Mouse (Mus musculus) limb, embryonic 15.5 days (tissue): ENCODE measurements around the gene Topaz1. TPM values are rescaled to one million over a fixed set of nuclear protein-coding genes. Genes with fewer than 3 reads are reported as not detected.
A peak's percentile ranks its signal among the peaks of the same experiment; 100 is the strongest.

ENCODE experiments used
- ATAC-seq: fragments of 200-750 bp; cut with Nextera tagmentation; 2 replicates; pipeline ENCODE4 v1.8.0; 2017; ENCODE audit warnings: low read depth, moderate TSS enrichment; ENCODE audit not compliant: insufficient number of reproducible peaks, low FRiP score, low TSS enrichment
- H3K27ac ChIP-seq: fragments of 300-500 bp; sonication (generic); 2 replicates; pipeline ENCODE4 v1.5.1; 2015; ENCODE audit warnings: moderate library complexity, mild to moderate bottlenecking, inconsistent platforms
- H3K27me3 ChIP-seq: fragments of 300-500 bp; sonication (generic); 2 replicates; pipeline ENCODE4 v1.6.1; 2015; ENCODE audit warnings: inconsistent platforms
- H3K36me3 ChIP-seq: fragments of 300-500 bp; sonication (generic); 2 replicates; pipeline ENCODE4 v1.6.1; 2015; ENCODE audit warnings: inconsistent platforms
- H3K4me1 ChIP-seq: fragments of 300-500 bp; sonication (generic); 2 replicates; pipeline ENCODE4 v1.6.1; 2015; ENCODE audit warnings: inconsistent platforms
- H3K4me2 ChIP-seq: fragments of 300-500 bp; sonication (generic); 2 replicates; pipeline ENCODE4 v1.6.1; 2015; ENCODE audit warnings: mild to moderate bottlenecking, inconsistent platforms
- H3K4me3 ChIP-seq: fragments of 300-500 bp; sonication (generic); 2 replicates; pipeline ENCODE4 v1.5.1; 2015; ENCODE audit warnings: mild to moderate bottlenecking, inconsistent platforms
- H3K9ac ChIP-seq: fragments of 300-500 bp; sonication (generic); 2 replicates; pipeline ENCODE4 v1.6.1; 2015; ENCODE audit warnings: inconsistent platforms
- H3K9me3 ChIP-seq: fragments of 300-500 bp; sonication (generic); 2 replicates; pipeline ENCODE4 v1.6.1; 2016; ENCODE audit warnings: inconsistent platforms
- WGBS: fragments of 180-500 bp; shearing (Covaris S2); methylation state at CpG from one replicate; pipeline ENCODE4 v1.1.7; 2015; 5-methylcytosine and 5-hydroxymethylcytosine counted together
- polyA plus RNA-seq: library from polyadenylated mRNA; unstranded; fragments of >200 nt; fragmentation: Nextera tagmentation; extraction: Ambion mirVana; gene quantifications from 2 replicates; pipeline ENCODE4 v1.2.1, GENCODE M21; 2015

Topaz1 gene
- polyA plus RNA-seq, 1 experiment from 2014 or later, result not detected

DNA sequence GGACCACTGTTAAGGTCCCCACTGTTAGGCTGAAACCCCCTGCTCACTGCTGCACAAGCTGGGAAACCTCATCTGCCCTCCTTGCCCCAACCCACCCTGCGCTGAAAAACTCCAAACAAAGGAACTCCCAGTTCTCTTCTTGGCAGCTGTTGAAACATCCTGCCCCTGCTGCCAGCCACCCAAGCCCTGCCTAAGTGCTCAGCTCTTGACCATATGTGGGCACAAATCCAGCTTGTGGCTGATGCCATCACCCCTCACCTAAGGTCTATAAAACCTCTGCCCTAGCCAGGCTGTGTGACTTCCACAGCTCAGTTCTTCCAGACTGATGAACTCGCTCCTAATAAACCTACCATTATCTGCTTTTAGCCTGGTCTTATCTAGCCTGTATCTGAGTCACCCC is 11.1 kb upstream of the Topaz1 start:
- no peak overlapping the region; the same call in 1 of the 2 replicates for H3K27ac ChIP-seq
- H3K4me3 ChIP-seq, result no peak overlapping the region
- peak; percentile 24; the same call in 1 of the 2 replicates for ATAC-seq
- H3K4me1 ChIP-seq, result 0 out of 2 replicates have a peak, but pooled peaks cover 4% of the 10 kb centered on the region
- WGBS, result 59% methylated on average over 2 of the region's 2 CpGs
- no peaks in the 10 kb centered on the region for H3K9me3 ChIP-seq
- H3K36me3 ChIP-seq, result no peaks in the 10 kb centered on the region
- no peak overlapping the region for H3K4me2 ChIP-seq
- H3K9ac ChIP-seq, result no peak overlapping the region
- H3K27me3 ChIP-seq, result peaks cover 10% of the 10 kb centered on the region

DNA sequence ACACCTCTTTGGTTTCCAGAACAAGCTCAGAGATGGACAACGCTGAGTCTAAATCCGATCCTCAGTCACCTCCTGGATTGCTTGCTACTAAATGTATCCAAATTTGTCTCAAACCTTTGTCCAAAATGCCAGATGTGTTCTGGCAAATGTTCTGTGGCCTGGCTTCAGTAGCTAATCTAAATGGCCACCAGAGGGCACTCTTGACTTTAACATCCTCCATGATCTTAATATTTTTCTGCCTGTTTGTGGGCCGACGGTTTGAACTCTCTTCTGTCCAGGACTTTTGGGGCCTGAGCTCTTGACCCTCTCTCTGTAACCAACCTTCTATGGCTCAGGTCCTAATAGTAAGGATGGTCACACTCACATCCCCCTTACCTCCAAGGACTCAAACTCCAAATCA is 10.4 kb upstream of the Topaz1 start:
- Histone ChIP-seq H3K27me3 (peaks cover 10% of the 10 kb centered on the region), H3K9me3 (no peaks in the 10 kb centered on the region), H3K4me2 (no peak overlapping the region), H3K4me3 (no peak overlapping the region), H3K36me3 (no peaks in the 10 kb centered on the region), H3K27ac (no peak overlapping the region), H3K9ac (no peak overlapping the region), H3K4me1 (0 out of 2 replicates have a peak, but pooled peaks cover 4% of the 10 kb centered on the region)
- no peak for ATAC-seq
- 10% methylated on average over 4 of the region's 4 CpGs for WGBS

DNA sequence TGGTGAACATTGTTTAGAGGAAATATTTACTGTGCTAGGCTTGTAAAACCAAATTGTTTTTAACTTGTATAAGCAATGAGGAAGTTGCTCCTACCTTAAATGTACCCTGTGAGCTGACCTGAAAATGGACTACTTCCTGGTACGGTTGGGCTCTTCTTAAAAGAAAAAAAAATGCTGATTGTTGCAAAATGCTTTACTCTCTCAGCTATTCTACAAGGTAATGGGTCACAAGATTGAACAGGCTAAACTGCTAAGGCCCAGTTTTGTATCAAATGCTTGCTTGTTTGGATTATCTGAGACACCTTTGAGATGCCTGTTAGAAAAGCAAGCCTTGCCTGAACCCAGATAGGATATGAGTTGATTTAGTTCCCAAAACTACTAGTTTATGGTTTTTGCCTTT is 1.3 kb upstream of the Topaz1 start:
- 70% methylated on average over 1 of the region's 1 CpGs for WGBS
- H3K27me3 ChIP-seq, result no peaks in the 10 kb centered on the region
- no peaks in the 10 kb centered on the region for H3K9me3 ChIP-seq
- no peaks in the 10 kb centered on the region for H3K4me1 ChIP-seq
- no peak overlapping the region for H3K4me2 ChIP-seq
- H3K27ac ChIP-seq, result no peak overlapping the region
- no peak overlapping the region for H3K4me3 ChIP-seq
- no peaks in the 10 kb centered on the region for H3K36me3 ChIP-seq
- H3K9ac ChIP-seq, result no peak overlapping the region
- no peak for ATAC-seq

DNA sequence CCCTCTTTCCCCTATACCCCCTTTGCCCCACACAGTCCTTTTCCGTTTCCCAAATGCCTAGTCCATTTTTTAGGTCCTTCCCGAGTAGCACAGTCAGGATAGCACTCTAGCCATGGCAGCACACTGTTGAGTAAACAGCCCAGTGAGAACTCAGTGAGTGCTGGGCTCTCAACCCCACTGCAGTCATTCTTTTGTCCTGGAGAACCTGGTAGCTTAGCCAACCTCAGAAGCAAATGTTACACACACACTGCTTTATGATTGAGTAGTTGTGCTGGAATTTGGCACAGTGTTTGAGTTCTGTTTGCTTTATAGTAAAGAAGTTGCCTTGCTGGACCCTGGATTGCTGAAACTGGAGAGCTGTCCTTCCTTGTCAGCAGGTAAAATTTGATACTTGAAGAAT is 10.5 kb downstream of the Topaz1 start:
- 51% methylated on average over 2 of the region's 2 CpGs for WGBS
- H3K4me3 ChIP-seq, result no peak overlapping the region
- no peak for ATAC-seq

DNA sequence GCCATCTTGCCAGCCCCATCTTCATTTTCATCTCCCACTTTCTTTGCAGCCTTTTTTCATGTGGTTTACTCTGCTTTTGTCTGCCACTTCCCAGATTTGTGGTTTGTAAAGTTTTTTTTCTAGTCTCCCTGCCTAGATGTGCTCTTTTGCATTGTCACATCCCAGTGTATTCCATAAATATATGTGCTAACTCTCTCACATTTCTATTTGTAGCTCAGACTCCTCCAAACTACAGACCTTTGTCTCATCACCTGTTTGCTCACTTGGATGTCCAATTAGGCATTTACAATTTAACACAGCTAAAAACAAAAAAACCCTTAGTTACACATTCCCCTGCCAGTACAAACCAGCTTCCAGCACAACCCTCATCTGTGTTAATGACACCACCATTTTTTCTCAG is 13.0 kb downstream of the Topaz1 start:
- Histone ChIP-seq H3K4me1 (no peaks in the 10 kb centered on the region), H3K9me3 (no peaks in the 10 kb centered on the region), H3K27me3 (no peaks in the 10 kb centered on the region), H3K9ac (no peak overlapping the region), H3K27ac (no peak overlapping the region), H3K4me2 (no peak overlapping the region), H3K4me3 (no peak overlapping the region), H3K36me3 (no peaks in the 10 kb centered on the region)
- no peak for ATAC-seq

More for the DNA sequence above, 10.5 kb downstream of the Topaz1 start:
- H3K4me1 ChIP-seq, result no peaks in the 10 kb centered on the region
- no peak overlapping the region for H3K4me2 ChIP-seq
- no peaks in the 10 kb centered on the region for H3K9me3 ChIP-seq
- no peaks in the 10 kb centered on the region for H3K27me3 ChIP-seq
- no peak overlapping the region for H3K9ac ChIP-seq
- H3K36me3 ChIP-seq, result no peaks in the 10 kb centered on the region
- no peak overlapping the region for H3K27ac ChIP-seq

DNA sequence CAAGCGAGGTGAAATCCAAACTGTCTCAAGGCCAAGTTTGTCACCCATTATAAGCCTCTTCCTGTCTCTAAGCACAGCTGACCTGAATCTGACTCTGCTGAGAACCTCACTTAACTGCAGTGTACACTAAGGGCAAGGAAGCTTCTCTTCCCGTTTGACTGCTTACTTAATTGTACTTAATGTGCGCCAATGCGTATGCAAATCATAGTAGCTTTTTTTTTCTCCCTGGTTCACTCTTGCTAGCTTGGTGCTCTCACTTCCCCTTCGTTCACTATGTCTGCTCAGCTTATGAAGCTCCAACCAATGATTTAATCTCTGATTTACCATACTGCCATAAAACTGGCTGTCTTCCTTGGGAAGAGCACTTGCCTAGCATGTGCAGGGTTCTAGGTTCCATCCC is 38.1 kb downstream of the Topaz1 start:
- 74% methylated on average over 5 of the region's 5 CpGs for WGBS

DNA sequence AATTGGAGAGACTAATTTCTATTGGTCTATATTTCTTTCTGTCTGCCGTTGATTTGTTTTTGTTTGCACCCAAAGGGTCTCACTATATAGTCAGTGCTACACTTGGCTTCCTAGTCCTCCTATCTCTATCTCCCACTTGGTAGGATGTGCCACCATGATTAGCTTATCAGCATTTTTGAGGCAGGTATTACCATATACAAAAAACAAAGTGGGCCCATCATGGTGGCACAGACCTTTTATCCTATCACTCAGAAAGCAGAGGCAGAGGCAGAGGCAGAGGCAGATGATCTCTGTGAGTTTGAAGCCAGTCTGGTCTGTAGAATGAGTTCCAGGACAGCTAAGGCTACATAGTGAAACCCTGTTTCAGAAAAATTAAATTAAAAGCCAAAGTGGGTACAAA is 39.4 kb downstream of the Topaz1 start:
- no peak overlapping the region for H3K4me3 ChIP-seq
- H3K27ac ChIP-seq, result no peak overlapping the region
- no peak overlapping the region for H3K4me2 ChIP-seq
- no peaks in the 10 kb centered on the region for H3K36me3 ChIP-seq
- 88% methylated on average over 1 of the region's 1 CpGs for WGBS
- H3K27me3 ChIP-seq, result no peaks in the 10 kb centered on the region
- no peaks in the 10 kb centered on the region for H3K4me1 ChIP-seq
- ATAC-seq, result no peak
- no peaks in the 10 kb centered on the region for H3K9me3 ChIP-seq
- no peak overlapping the region for H3K9ac ChIP-seq

More for the DNA sequence above, 38.1 kb downstream of the Topaz1 start:
- no peaks in the 10 kb centered on the region for H3K36me3 ChIP-seq
- H3K9me3 ChIP-seq, result no peaks in the 10 kb centered on the region
- H3K9ac ChIP-seq, result no peak overlapping the region
- no peak overlapping the region for H3K4me2 ChIP-seq
- ATAC-seq, result no peak
- no peaks in the 10 kb centered on the region for H3K27me3 ChIP-seq
- H3K27ac ChIP-seq, result no peak overlapping the region
- H3K4me1 ChIP-seq, result no peaks in the 10 kb centered on the region
- H3K4me3 ChIP-seq, result no peak overlapping the region

DNA sequence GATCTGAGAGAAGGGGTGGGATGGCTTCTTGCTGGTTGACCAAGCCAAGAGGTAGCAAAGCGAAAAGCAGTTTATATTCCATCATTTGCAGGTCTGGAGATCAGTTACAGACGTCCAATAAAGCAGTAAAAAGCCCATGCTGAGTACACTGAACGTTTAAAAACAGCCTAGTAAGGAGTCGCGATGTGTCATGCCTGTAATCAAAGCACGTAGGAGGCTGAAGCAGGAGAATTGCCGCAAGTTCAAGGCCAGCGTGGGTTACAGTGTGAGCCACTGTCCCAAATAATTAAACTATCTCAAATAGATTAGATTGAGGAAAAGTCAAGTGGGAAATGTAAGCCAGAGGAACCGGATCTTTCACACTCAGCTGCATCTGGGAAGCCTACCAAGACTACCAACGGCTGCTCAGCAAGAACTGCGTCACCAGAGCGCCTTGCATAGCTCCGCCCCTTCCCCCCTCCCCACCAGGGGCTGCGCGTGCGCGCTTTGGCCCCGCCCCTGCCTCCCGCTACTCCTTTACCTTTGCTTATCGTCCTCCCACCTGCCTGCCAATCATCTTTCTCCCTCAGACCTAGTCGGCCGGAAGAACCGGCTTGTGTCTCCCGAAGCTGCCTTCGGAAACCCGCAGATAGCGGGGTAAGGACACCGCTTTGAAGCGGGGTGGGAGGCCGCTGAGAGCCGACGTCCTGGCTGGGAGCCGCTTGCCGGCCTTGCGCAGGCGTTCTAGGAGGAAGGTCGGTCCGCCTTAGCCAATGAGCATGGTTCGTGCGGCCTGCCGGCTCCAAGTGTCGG is 58.1 kb downstream of the Topaz1 start, which contains the start of gene Tcaim:
Gene Tcaim (plus strand): TSS at position 487 of the 792 bp plus-strand sequence.
- peak; percentile 98 for ATAC-seq
- WGBS, result 6% methylated on average over 42 of the region's 42 CpGs
- Histone ChIP-seq H3K4me3 (peak within 1 kb of the TSS; percentile 67), H3K4me2 (peak within 1 kb of the TSS; percentile 54), H3K4me1 (peaks cover 5% of the 10 kb centered on the region; the same call in 1 of the 2 replicates), H3K27me3 (no peaks in the 10 kb centered on the region), H3K36me3 (peaks cover 3% of the 10 kb centered on the region; the same call in 1 of the 2 replicates), H3K9me3 (no peaks in the 10 kb centered on the region), H3K9ac (peak within 1 kb of the TSS; percentile 56), H3K27ac (peak within 1 kb of the TSS; percentile 89)

DNA sequence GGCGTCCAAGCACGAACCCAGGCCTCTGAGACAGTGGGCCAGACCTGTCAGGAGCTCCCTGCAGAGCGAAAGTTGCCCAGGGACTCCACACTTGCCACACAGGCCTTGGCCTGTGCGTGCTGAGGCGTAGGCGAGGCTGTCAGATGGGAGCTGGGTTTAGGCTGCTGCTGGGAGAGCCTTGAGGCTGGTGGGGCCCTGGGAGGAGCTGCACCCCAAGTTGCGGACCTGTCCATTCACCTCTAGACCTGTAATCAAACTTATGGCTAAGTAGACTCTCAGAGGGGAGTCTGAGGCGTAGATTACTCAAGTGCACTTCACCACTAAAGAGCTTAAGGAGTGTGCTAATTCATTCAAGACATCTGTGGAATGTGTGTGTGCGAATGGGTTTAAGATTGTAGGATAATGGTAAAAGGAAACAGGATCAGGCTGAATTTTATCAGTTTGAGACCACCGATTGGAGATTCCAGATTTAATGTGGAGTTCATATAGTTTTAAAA is 58.7 kb downstream of the Topaz1 start:
- no peaks in the 10 kb centered on the region for H3K27me3 ChIP-seq
- peak overlapping the region; percentile 56 for H3K9ac ChIP-seq
- ATAC-seq, result no peak
- H3K9me3 ChIP-seq, result no peaks in the 10 kb centered on the region
- H3K36me3 ChIP-seq, result peaks cover 5% of the 10 kb centered on the region; the same call in 1 of the 2 replicates
- H3K4me1 ChIP-seq, result peaks cover 5% of the 10 kb centered on the region; the same call in 1 of the 2 replicates
- H3K4me3 ChIP-seq, result peak overlapping the region; percentile 67
- peak overlapping the region; percentile 54 for H3K4me2 ChIP-seq
- whole genome bisulfite sequencing, result 6% methylated on average over 10 of the region's 10 CpGs
- peak overlapping the region; percentile 89 for H3K27ac ChIP-seq

DNA sequence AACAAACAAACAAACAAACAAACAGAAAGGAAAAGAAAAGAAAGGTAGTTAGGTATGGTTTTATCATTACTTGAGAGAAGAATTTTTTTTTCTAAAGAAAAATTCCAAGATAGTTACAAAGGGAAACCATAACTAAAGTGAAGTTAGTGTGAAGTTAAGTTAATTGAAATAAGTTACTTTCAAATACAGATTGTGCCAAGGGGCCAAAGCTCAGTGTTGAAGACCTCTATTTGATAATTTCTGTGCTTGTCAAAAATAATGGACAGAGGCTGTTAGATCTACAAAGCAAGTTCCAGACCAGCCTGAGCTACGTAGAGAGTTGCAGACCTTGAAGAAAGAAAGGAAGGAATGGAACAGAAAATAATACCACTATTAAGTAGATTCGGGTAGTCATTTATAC is 60.0 kb downstream of the Topaz1 start:
- no peak overlapping the region for H3K9ac ChIP-seq
- WGBS, result 89% methylated on average over 2 of the region's 2 CpGs

DNA sequence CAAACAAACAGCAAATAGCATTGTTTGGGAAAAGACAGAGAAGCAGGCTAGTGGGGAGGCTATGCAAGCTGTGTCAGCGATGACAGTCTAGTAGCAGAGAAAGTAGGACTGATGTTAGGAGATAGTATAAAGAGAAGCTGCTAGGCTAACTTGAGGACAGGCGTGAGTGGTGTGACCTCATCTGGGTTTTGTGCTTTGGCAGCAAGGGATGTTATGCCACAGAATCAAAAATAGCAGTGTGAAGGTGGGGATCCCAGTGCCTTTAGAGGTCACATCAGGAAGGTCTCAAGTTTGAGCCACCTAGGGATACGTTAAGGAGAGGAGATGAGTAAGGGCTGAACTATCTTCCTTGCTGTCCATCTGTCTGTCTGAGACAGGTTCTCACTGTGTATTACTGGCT is 63.1 kb downstream of the Topaz1 start:
- Histone ChIP-seq H3K9me3 (no peaks in the 10 kb centered on the region), H3K4me3 (no peak overlapping the region), H3K27ac (no peak overlapping the region), H3K27me3 (no peaks in the 10 kb centered on the region), H3K4me2 (no peak overlapping the region), H3K4me1 (peaks cover 5% of the 10 kb centered on the region; the same call in 1 of the 2 replicates), H3K9ac (no peak overlapping the region), H3K36me3 (peaks cover 19% of the 10 kb centered on the region)
- ATAC-seq, result no peak
- WGBS, result 91% methylated on average over 3 of the region's 3 CpGs

More for the DNA sequence above, 60.0 kb downstream of the Topaz1 start:
- H3K27ac ChIP-seq, result no peak overlapping the region
- peaks cover 5% of the 10 kb centered on the region; the same call in 1 of the 2 replicates for H3K4me1 ChIP-seq
- H3K4me2 ChIP-seq, result no peak overlapping the region
- H3K27me3 ChIP-seq, result no peaks in the 10 kb centered on the region
- H3K4me3 ChIP-seq, result no peak overlapping the region
- no peak for ATAC-seq
- peaks cover 8% of the 10 kb centered on the region for H3K36me3 ChIP-seq
- H3K9me3 ChIP-seq, result no peaks in the 10 kb centered on the region

DNA sequence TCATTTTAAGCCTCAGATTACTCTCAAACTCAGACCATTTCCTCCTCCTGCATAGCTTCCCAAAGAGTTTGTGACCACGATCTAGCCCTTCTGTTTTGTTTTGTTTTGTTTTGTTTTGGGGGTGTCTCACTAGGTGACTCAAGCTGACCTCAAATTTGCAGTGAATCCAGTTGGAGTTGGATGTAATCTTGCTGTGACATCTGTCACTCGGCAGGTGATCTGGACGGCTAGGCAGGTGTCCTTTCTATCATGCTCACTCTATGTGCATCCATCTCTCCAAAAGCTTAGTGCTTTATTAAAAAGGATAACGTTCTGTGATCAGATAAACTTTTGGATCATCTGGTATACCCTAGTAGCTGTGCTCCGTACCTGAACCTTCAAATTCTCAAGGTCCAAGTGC is 65.2 kb downstream of the Topaz1 start:
- 89% methylated on average over 5 of the region's 5 CpGs for WGBS

More for the DNA sequence above, 65.2 kb downstream of the Topaz1 start:
- H3K4me1 ChIP-seq, result no peaks in the 10 kb centered on the region
- H3K4me3 ChIP-seq, result no peak overlapping the region
- no peaks in the 10 kb centered on the region for H3K9me3 ChIP-seq
- no peak overlapping the region for H3K27ac ChIP-seq
- no peak for ATAC-seq
- no peaks in the 10 kb centered on the region for H3K27me3 ChIP-seq
- peaks cover 19% of the 10 kb centered on the region for H3K36me3 ChIP-seq
- H3K4me2 ChIP-seq, result no peak overlapping the region
- no peak overlapping the region for H3K9ac ChIP-seq
